Mouse (Mus musculus) midbrain, embryonic 11.5 days (tissue): ENCODE results near the gene Sgo2a. TPM values are rescaled to one million over a fixed set of nuclear protein-coding genes. Genes with fewer than 3 reads are reported as not detected.
A peak's percentile ranks its signal among the peaks of the same experiment; 100 is the strongest.

Experiments used
- ATAC-seq: fragments of 200-750 bp; cut with Nextera tagmentation; 2 replicates; pipeline ENCODE4 v1.8.0; 2017; ENCODE audit warnings: moderate TSS enrichment, moderate library complexity; ENCODE audit not compliant: low FRiP score
- DNase-seq: peaks from one replicate; pipeline ENCODE4 v3.0.0; 2015; ENCODE audit warnings: low spot score; ENCODE audit errors: missing footprints
- H3K27ac ChIP-seq: fragments of 300-500 bp; sonication (generic); 2 replicates; pipeline ENCODE4 v1.5.1; 2014; ENCODE audit warnings: low read depth, low read length
- H3K27me3 ChIP-seq: fragments of 300-500 bp; sonication (generic); 2 replicates; pipeline ENCODE4 v1.6.1; 2014; ENCODE audit warnings: mild to moderate bottlenecking, low read length, moderate library complexity, mixed read lengths; ENCODE audit not compliant: control insufficient read depth, insufficient read depth
- H3K36me3 ChIP-seq: fragments of 300-500 bp; sonication (generic); 2 replicates; pipeline ENCODE4 v1.6.1; 2014; ENCODE audit warnings: mild to moderate bottlenecking, low read length, moderate library complexity, mixed read lengths; ENCODE audit not compliant: control insufficient read depth, insufficient read depth
- H3K4me1 ChIP-seq: fragments of 300-500 bp; sonication (generic); 2 replicates; pipeline ENCODE4 v1.6.1; 2014; ENCODE audit warnings: low read length; ENCODE audit not compliant: control insufficient read depth, insufficient read depth
- H3K4me2 ChIP-seq: fragments of 300-500 bp; sonication (generic); 2 replicates; pipeline ENCODE4 v1.6.1; 2014; ENCODE audit warnings: mild to moderate bottlenecking, moderate library complexity
- H3K4me3 ChIP-seq: fragments of 300-500 bp; sonication (generic); 2 replicates; pipeline ENCODE4 v1.5.1; 2014; ENCODE audit warnings: low read depth, low read length
- H3K9ac ChIP-seq: fragments of 300-500 bp; sonication (generic); 2 replicates; pipeline ENCODE4 v1.6.1; 2014; ENCODE audit warnings: low read length
- H3K9me3 ChIP-seq: fragments of 300-500 bp; sonication (generic); 2 replicates; pipeline ENCODE4 v1.6.1; 2016; ENCODE audit warnings: low read length; ENCODE audit not compliant: control insufficient read depth
- WGBS: fragments of 180-500 bp; shearing (Covaris S2); extraction: QIAGEN DNeasy Blood & Tissue Kit; methylation state at CpG from one replicate; pipeline ENCODE4 v1.1.7; 2014; 5-methylcytosine and 5-hydroxymethylcytosine counted together
- polyA plus RNA-seq: library from polyadenylated mRNA; unstranded; fragments of >200 nt; fragmentation: Nextera tagmentation; extraction: Ambion mirVana; gene quantifications from 2 replicates; pipeline ENCODE4 v1.2.1, GENCODE M21; 2014

The Sgo2a gene
- 30.3 and 30.5 TPM in 2 replicates for polyA plus RNA-seq

- H3K9me3 ChIP-seq: no peaks in the 10 kb centered on the region
- peak within 1 kb of the TSS; percentile 50 for H3K4me2 ChIP-seq
- 7% methylated on average over 30 of the region's 30 CpGs for WGBS
- peak; percentile 99 for ATAC-seq
- no peaks in the 10 kb centered on the region for H3K36me3 ChIP-seq
- peak within 1 kb of the TSS; percentile 65 for H3K9ac ChIP-seq
- peak within 1 kb of the TSS; percentile 54 for H3K4me3 ChIP-seq
- peaks cover 16% of the 10 kb centered on the region for H3K4me1 ChIP-seq
- H3K27me3 ChIP-seq: no peaks in the 10 kb centered on the region
- DNase-seq: peak; percentile 99
- H3K27ac ChIP-seq: peak within 1 kb of the TSS; percentile 66
Measured at GRCm38 (mm10) chr1:57995432-57996132, at the start of gene Sgo2a. TSS of gene Sgo2a (plus strand) at chr1:57995971.

GRCm38 (mm10) chr1:57947552-57948347, 48.0 kb upstream of the Sgo2a start:
- H3K27ac ChIP-seq: no peak overlapping the region
- DNase-seq (peak; percentile 67), ATAC-seq (no peak)
- H3K36me3 ChIP-seq: no peaks in the 10 kb centered on the region
- 29% methylated on average over 2 of the region's 2 CpGs for WGBS
- no peak overlapping the region for H3K9ac ChIP-seq
- no peak overlapping the region for H3K4me3 ChIP-seq
- H3K27me3 ChIP-seq: no peaks in the 10 kb centered on the region
- H3K9me3 ChIP-seq: no peaks in the 10 kb centered on the region
- H3K4me1 ChIP-seq: no peaks in the 10 kb centered on the region
- no peak overlapping the region for H3K4me2 ChIP-seq

GRCm38 (mm10) chr1:57949195-57949594, 46.6 kb upstream of the Sgo2a start:
- Histone ChIP-seq H3K4me1 (no peaks in the 10 kb centered on the region), H3K9ac (no peak overlapping the region), H3K27me3 (no peaks in the 10 kb centered on the region), H3K9me3 (no peaks in the 10 kb centered on the region), H3K27ac (no peak overlapping the region), H3K36me3 (no peaks in the 10 kb centered on the region), H3K4me2 (no peak overlapping the region), H3K4me3 (no peak overlapping the region)
- ATAC-seq (peak; percentile 48; the same call in 1 of the 2 replicates), DNase-seq (peak; percentile 81)
- 6% methylated on average over 1 of the region's 1 CpGs for WGBS

GRCm38 (mm10) chr1:57949716-57950115, 46.1 kb upstream of the Sgo2a start:
- ATAC-seq (no peak), DNase-seq (peak; percentile 70)
- no peak overlapping the region for H3K27ac ChIP-seq
- no peak overlapping the region for H3K9ac ChIP-seq
- H3K27me3 ChIP-seq: no peaks in the 10 kb centered on the region
- WGBS: 55% methylated on average over 5 of the region's 5 CpGs
- no peak overlapping the region for H3K4me2 ChIP-seq
- no peaks in the 10 kb centered on the region for H3K9me3 ChIP-seq
- H3K36me3 ChIP-seq: no peaks in the 10 kb centered on the region
- no peaks in the 10 kb centered on the region for H3K4me1 ChIP-seq
- H3K4me3 ChIP-seq: no peak overlapping the region

- Histone ChIP-seq H3K27ac (no peak overlapping the region), H3K4me3 (no peak overlapping the region), H3K4me1 (no peaks in the 10 kb centered on the region), H3K36me3 (0 out of 2 replicates have a peak, but pooled peaks cover 3% of the 10 kb centered on the region), H3K4me2 (no peak overlapping the region), H3K27me3 (no peaks in the 10 kb centered on the region), H3K9ac (no peak overlapping the region), H3K9me3 (no peaks in the 10 kb centered on the region)
- 95% methylated on average over 4 of the region's 4 CpGs for WGBS
- ATAC-seq (no peak), DNase-seq (peak; percentile 51)
Measured at GRCm38 (mm10) chr1:57952509-57952908, 43.3 kb upstream of the Sgo2a start.

GRCm38 (mm10) chr1:57953586-57954375, 42.0 kb upstream of the Sgo2a start:
- DNase-seq: peak; percentile 85
- Histone ChIP-seq H3K36me3 (0 out of 2 replicates have a peak, but pooled peaks cover 3% of the 10 kb centered on the region), H3K4me2 (no peak overlapping the region), H3K4me1 (no peaks in the 10 kb centered on the region), H3K27ac (no peak overlapping the region), H3K9ac (no peak overlapping the region), H3K9me3 (no peaks in the 10 kb centered on the region), H3K4me3 (no peak overlapping the region), H3K27me3 (no peaks in the 10 kb centered on the region)
- WGBS: 88% methylated on average over 16 of the region's 16 CpGs
- no peak for ATAC-seq

GRCm38 (mm10) chr1:57954376-57954765, 41.4 kb upstream of the Sgo2a start:
- H3K9me3 ChIP-seq: no peaks in the 10 kb centered on the region
- H3K27ac ChIP-seq: no peak overlapping the region
- H3K27me3 ChIP-seq: no peaks in the 10 kb centered on the region
- DNase-seq (peak; percentile 31), ATAC-seq (no peak)
- H3K4me1 ChIP-seq: no peaks in the 10 kb centered on the region
- 88% methylated on average over 5 of the region's 5 CpGs for WGBS
- no peak overlapping the region for H3K4me3 ChIP-seq
- no peak overlapping the region for H3K4me2 ChIP-seq
- no peak overlapping the region for H3K9ac ChIP-seq
- 0 out of 2 replicates have a peak, but pooled peaks cover 3% of the 10 kb centered on the region for H3K36me3 ChIP-seq

GRCm38 (mm10) chr1:57955774-57956173, 40.0 kb upstream of the Sgo2a start:
- H3K27ac ChIP-seq: no peak overlapping the region
- no peak overlapping the region for H3K4me2 ChIP-seq
- no peak overlapping the region for H3K4me3 ChIP-seq
- H3K4me1 ChIP-seq: no peaks in the 10 kb centered on the region
- H3K9ac ChIP-seq: no peak overlapping the region
- 81% methylated on average over 1 of the region's 1 CpGs for WGBS
- no peaks in the 10 kb centered on the region for H3K9me3 ChIP-seq
- ATAC-seq: no peak
- 0 out of 2 replicates have a peak, but pooled peaks cover 3% of the 10 kb centered on the region for H3K36me3 ChIP-seq
- no peaks in the 10 kb centered on the region for H3K27me3 ChIP-seq
- DNase-seq: no peak
